Mouse (Mus musculus): ENCODE measurements around the gene Nalcn. TPM values are rescaled to one million over a fixed set of nuclear protein-coding genes. Genes with fewer than 3 reads are reported as not detected.

Nalcn gene
- total and polyA plus RNA-seq, 2 experiments from 2014 or later = 9.7 to 44.3 TPM

DNA sequence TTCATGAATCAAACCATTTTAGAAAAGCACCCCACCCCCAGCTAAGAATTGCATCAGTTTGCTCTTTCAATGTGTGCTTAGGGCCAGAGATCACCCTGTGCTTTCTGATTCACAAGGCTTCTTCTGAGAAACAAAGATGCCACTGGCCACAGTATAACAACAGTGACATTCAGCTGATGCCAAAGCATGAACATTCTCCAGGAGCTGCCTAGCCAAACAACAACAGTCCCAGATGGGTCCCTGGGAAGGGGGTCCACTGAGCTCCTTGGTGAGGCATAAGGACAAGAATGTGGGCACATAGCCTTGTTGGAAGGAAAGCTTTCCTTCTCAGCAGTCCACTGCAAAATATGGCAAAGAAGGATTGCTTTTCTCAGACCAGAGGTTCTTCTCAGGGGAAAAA lies 330.9 kb downstream of the Nalcn start:
- Histone ChIP-seq H3K9me3 (ENCODE audit: low read length) (no peaks in the 10 kb centered on the region), H3K27ac (ENCODE audit: low read depth, low read length) (no peak overlapping the region), H3K4me2 (ENCODE audit: low read depth) (no peak overlapping the region), H3K4me1 (ENCODE audit: insufficient read depth) (no peaks in the 10 kb centered on the region), H3K36me3 (ENCODE audit: insufficient read depth) (no peaks in the 10 kb centered on the region), H3K4me3 (ENCODE audit: low read depth, low read length) (no peak overlapping the region), H3K9ac (no peak overlapping the region), H3K27me3 (ENCODE audit: insufficient read depth, low read length) (no peaks in the 10 kb centered on the region)
- peak; percentile 14 for DNase-seq
- peak; percentile 60; the same call in 1 of the 2 replicates for ATAC-seq
- TF ChIP-seq CTCF (IDR thresholded peaks at IDR 0.05; ENCODE audit: low read depth) = no peak

DNA sequence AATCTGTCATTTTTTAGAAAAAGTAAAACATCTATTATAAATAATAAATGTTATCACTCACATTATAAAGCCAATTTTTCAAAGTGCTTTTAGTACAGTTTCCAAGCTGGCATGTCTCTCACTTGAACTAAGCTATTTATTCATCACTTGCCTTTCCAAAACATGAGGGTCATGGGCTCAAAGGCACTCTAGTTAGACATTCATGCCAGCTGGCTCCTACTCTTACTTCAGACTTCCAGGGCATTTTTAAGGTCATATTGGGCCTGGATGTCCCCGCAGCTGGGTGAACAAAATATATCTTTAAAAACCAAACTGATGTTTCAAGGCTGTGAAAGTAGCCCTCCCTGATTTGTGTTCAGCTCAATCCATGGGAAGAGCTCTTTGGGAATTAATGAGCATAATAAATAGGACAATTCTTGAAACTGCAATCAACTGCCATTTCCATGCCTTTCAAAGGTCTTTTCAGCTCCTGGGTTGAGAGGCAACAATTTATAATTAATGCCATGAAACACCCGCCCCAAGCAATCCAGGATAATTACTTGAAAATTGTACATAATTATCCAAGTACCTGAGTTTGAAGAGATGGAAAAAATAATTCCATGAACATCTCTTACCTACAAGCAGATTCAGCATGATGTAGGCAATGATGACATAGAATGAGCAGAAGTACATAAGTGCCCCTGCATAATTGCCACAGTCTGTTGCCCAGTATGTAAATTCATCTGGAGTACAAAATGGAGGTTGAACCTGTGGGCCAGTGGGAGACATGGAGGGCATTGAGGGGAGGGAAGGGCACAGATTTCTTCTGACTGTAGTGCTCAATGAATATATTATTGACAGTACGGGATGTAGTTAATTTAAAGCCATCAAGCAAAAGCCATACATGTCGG lies 335.6 kb downstream of the Nalcn start:
- no peak overlapping the region for H3K4me3 ChIP-seq (ENCODE audit: low read depth, low read length)
- H3K27me3 ChIP-seq (ENCODE audit: insufficient read depth, low read length) = no peaks in the 10 kb centered on the region
- no peak for TF ChIP-seq CTCF (IDR thresholded peaks at IDR 0.05; ENCODE audit: low read depth)
- no peak overlapping the region for H3K9ac ChIP-seq
- H3K4me1 ChIP-seq (ENCODE audit: insufficient read depth) = no peaks in the 10 kb centered on the region
- peak; percentile 25; the same call in 1 of the 2 replicates for ATAC-seq
- no peak for DNase-seq
- 58% methylated on average over 4 of the region's 4 CpGs for WGBS
- H3K4me2 ChIP-seq (ENCODE audit: low read depth) = no peak overlapping the region
- no peaks in the 10 kb centered on the region for H3K9me3 ChIP-seq (ENCODE audit: low read length)
- H3K27ac ChIP-seq (ENCODE audit: low read depth, low read length) = no peak overlapping the region
- 0 out of 2 replicates have a peak, but pooled peaks cover 2% of the 10 kb centered on the region for H3K36me3 ChIP-seq (ENCODE audit: insufficient read depth)

DNA sequence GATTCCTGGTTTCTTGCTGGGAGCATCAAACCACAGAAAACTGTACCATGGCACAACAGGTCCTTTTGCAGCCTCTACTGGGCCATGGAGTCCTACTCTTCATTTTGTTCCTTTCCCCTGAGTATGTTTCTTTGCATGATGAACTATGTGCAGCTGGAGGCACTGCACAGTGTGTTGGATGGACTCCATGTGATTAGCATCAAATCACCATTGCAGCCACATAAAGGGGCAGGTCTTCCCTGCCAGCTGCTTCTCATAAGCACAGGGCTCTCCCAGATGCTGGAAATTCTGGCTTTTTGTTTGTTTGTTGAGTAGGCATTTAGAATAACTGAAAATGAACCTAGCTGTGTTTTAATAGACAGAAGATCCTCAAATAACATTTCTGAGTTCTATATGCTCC lies 344.8 kb downstream of the Nalcn start:
- H3K36me3 ChIP-seq (ENCODE audit: insufficient read depth) = 0 out of 2 replicates have a peak, but pooled peaks cover 4% of the 10 kb centered on the region
- no peak overlapping the region for H3K27ac ChIP-seq (ENCODE audit: low read depth, low read length)
- no peaks in the 10 kb centered on the region for H3K9me3 ChIP-seq (ENCODE audit: low read length)
- no peak for TF ChIP-seq CTCF (IDR thresholded peaks at IDR 0.05; ENCODE audit: low read depth)
- no peak overlapping the region for H3K4me2 ChIP-seq (ENCODE audit: low read depth)
- H3K4me3 ChIP-seq (ENCODE audit: low read depth, low read length) = no peak overlapping the region
- peak; percentile 76 for ATAC-seq
- no peaks in the 10 kb centered on the region for H3K27me3 ChIP-seq (ENCODE audit: insufficient read depth, low read length)
- H3K9ac ChIP-seq = no peak overlapping the region
- peak; percentile 35 for DNase-seq
- H3K4me1 ChIP-seq (ENCODE audit: insufficient read depth) = no peaks in the 10 kb centered on the region

DNA sequence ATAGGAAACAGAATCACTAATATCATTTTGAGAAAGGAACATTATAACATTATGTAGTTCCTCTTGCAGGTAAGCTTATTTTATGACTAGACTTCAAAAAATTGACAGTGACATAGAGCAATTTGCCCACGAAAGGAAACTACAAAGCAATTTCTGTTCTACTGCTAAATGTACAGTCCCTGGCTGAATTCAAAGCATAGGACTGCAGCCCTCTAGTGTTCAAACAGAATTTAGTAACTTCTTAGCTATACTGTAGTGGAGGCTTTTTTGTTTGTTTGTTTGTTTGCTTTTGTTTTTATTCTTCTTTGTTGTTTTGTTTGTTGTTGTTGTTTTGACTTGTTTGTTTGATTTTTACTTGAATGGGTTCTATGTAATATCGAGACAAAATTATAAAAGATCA lies 354.8 kb downstream of the Nalcn start:
- no peak overlapping the region for H3K4me3 ChIP-seq (ENCODE audit: low read depth, low read length)
- H3K36me3 ChIP-seq (ENCODE audit: insufficient read depth) = no peaks in the 10 kb centered on the region
- WGBS = 52% methylated on average over 2 of the region's 2 CpGs
- no peaks in the 10 kb centered on the region for H3K9me3 ChIP-seq (ENCODE audit: low read length)
- H3K4me1 ChIP-seq (ENCODE audit: insufficient read depth) = no peaks in the 10 kb centered on the region
- no peak overlapping the region for H3K4me2 ChIP-seq (ENCODE audit: low read depth)
- DNase-seq = peak; percentile 35
- peak; percentile 65 for TF ChIP-seq CTCF (IDR thresholded peaks at IDR 0.05; ENCODE audit: low read depth)
- H3K9ac ChIP-seq = no peak overlapping the region
- no peak overlapping the region for H3K27ac ChIP-seq (ENCODE audit: low read depth, low read length)
- no peaks in the 10 kb centered on the region for H3K27me3 ChIP-seq (ENCODE audit: insufficient read depth, low read length)
- peak; percentile 69; the same call in 1 of the 2 replicates for ATAC-seq

DNA sequence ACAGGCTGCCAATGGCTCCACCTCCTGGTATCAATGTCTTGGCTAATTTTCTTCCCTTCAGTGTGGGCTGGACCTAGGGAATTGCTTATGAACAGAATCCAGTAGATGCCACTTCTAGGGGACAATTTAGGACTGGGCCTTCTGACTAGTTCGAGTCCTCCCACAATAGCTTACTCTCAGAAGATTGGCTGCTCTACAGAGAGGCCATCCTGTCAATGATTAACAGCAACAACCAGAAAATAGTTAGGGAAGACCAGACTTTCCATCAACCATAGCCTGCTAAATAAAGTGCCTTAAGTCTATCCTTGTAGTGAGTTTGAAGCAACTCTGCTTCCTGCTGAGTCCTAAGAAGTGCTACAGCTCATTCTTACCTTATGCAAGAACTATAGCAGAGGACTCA lies 386.2 kb downstream of the Nalcn start:
- TF ChIP-seq CTCF (IDR thresholded peaks at IDR 0.05; ENCODE audit: low read depth) = no peak
- Histone ChIP-seq H3K4me3 (ENCODE audit: low read depth, low read length) (no peak overlapping the region), H3K27me3 (ENCODE audit: insufficient read depth, low read length) (no peaks in the 10 kb centered on the region), H3K27ac (ENCODE audit: low read depth, low read length) (no peak overlapping the region), H3K9me3 (ENCODE audit: low read length) (no peaks in the 10 kb centered on the region), H3K36me3 (ENCODE audit: insufficient read depth) (no peaks in the 10 kb centered on the region), H3K9ac (no peak overlapping the region), H3K4me2 (ENCODE audit: low read depth) (no peak overlapping the region), H3K4me1 (ENCODE audit: insufficient read depth) (no peaks in the 10 kb centered on the region)
- no peak for DNase-seq
- 74% methylated on average over 1 of the region's 1 CpGs for WGBS
- no peak for ATAC-seq

DNA sequence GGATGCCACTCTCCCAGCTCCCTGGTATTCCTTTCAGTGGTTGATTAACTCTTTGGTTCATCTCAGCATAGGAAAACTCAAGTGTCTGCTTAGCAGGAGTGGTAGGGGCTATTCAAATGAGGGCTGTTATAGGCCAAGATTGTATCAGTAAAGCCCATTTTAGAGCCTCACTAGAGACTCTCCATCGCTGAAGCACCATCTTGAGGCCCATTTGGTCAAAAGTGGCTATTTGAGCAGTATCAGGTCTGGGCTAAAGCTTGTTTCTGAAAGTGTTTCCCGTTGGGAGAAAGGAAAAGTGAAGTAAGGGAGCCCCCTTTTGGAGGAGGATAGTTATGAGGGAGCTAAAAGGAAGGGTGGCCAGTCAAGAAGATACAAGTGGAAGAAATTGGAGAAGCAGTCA lies 387.0 kb downstream of the Nalcn start:
- Histone ChIP-seq H3K27me3 (ENCODE audit: insufficient read depth, low read length) (no peaks in the 10 kb centered on the region), H3K4me1 (ENCODE audit: insufficient read depth) (no peaks in the 10 kb centered on the region), H3K9ac (no peak overlapping the region), H3K36me3 (ENCODE audit: insufficient read depth) (no peaks in the 10 kb centered on the region), H3K4me2 (ENCODE audit: low read depth) (no peak overlapping the region), H3K9me3 (ENCODE audit: low read length) (no peaks in the 10 kb centered on the region), H3K4me3 (ENCODE audit: low read depth, low read length) (no peak overlapping the region), H3K27ac (ENCODE audit: low read depth, low read length) (no peak overlapping the region)
- WGBS = 8% methylated on average over 2 of the region's 2 CpGs
- peak; percentile 69 for TF ChIP-seq CTCF (IDR thresholded peaks at IDR 0.05; ENCODE audit: low read depth)
- ATAC-seq = peak; percentile 58
- DNase-seq = peak; percentile 76

DNA sequence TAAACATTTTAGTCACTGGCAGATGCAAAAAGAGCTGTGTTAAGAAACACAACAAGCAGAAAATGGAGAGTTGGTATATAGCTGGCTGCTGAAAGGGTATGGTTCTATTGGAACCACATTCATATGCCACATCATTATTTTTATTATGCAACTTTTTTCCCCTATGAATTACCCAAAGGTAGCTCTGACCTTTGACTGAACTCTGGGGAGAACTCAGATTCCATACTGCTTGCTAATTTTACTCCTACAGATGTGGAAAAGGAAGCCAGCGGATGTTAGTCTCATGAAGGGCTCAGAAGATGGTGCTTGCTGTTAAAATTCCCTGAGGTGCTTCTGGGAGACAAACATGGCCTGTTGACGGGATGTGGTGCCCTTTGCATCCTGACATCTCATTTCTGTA lies 389.9 kb downstream of the Nalcn start:
- no peak for TF ChIP-seq CTCF (IDR thresholded peaks at IDR 0.05; ENCODE audit: low read depth)
- Histone ChIP-seq H3K9me3 (ENCODE audit: low read length) (no peaks in the 10 kb centered on the region), H3K27me3 (ENCODE audit: insufficient read depth, low read length) (no peaks in the 10 kb centered on the region), H3K4me2 (ENCODE audit: low read depth) (no peak overlapping the region), H3K4me1 (ENCODE audit: insufficient read depth) (no peaks in the 10 kb centered on the region), H3K4me3 (ENCODE audit: low read depth, low read length) (no peak overlapping the region), H3K9ac (no peak overlapping the region), H3K27ac (ENCODE audit: low read depth, low read length) (no peak overlapping the region), H3K36me3 (ENCODE audit: insufficient read depth) (no peaks in the 10 kb centered on the region)
- DNase-seq (no peak), ATAC-seq (no peak)
- 89% methylated on average over 2 of the region's 2 CpGs for WGBS

Data from forebrain, postnatal 0 days (tissue).